Mouse (Mus musculus): ENCODE measurements at regions not wholly inside any gene's neighbourhood (a gene's known extent, or its start where the extent isn't known, plus 50 kb on each side); places are given as distances from the start of the nearest gene placed in this dataset.
A peak's percentile ranks its signal among the peaks of the same experiment; 100 is the strongest.

DNA sequence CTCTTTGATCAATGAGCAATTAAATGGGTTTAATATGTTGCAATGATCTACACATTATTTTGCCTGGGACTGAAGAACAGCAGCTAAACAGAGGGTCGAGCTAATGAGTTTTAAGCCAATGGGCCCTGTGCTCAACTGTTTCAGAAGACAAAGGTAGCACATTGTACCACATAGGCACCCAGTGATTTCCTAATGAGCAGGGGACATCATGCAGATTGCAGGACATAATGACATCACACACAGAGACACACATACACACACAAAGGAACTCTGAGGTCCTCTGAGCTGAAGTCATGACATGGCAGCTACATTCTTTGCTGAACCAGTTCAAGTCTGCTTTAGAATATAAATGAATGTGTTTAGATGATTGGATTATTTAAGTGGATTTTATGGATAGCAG lies 71.9 kb downstream of the Zfp330 start:
- Histone ChIP-seq H3K36me3 (ENCODE audit: control insufficient read depth, insufficient read depth, low read length) (no peaks in the 10 kb centered on the region), H3K4me2 (ENCODE audit: low read depth, low read length, severe bottlenecking) (no peak overlapping the region), H3K27me3 (ENCODE audit: control insufficient read depth, insufficient read depth, low read length) (no peaks in the 10 kb centered on the region), H3K27ac (ENCODE audit: low read depth, low read length) (no peak overlapping the region), H3K9me3 (ENCODE audit: control insufficient read depth, low read length) (no peaks in the 10 kb centered on the region), H3K4me1 (replicated peaks; ENCODE audit: control insufficient read depth, insufficient read depth, low read length) (no peaks in the 10 kb centered on the region), H3K9ac (ENCODE audit: low read length) (no peak overlapping the region), H3K4me3 (ENCODE audit: low read depth, low read length) (no peak overlapping the region)
- ATAC-seq (replicated peaks; ENCODE audit: low FRiP score) (peak; percentile 94), DNase-seq (ENCODE audit: low spot score) (no peak)
- 52% methylated on average over 1 of the region's 1 CpGs for WGBS

DNA sequence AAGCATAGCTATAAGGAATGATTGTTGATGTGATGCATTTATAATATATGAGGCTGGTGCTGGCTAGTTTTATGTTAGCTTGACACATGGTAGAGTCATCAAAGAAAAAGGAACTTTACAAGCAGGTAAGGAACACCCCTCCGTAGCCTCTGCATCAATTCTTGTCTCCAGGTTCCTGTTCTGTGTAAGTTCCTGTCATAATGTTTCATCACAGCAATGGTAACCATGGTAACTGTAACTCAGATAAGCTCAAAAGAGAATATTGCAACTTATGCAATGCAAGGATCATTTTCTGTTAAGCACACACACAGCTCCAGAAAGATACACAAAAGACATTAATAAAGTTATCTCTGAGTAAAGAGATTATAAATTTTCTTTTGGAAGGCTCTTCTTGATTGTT lies 73.5 kb downstream of the Zfp330 start:
- no peak overlapping the region for H3K4me2 ChIP-seq (ENCODE audit: low read depth, low read length, severe bottlenecking)
- H3K36me3 ChIP-seq (ENCODE audit: control insufficient read depth, insufficient read depth, low read length) = no peaks in the 10 kb centered on the region
- no peak overlapping the region for H3K9ac ChIP-seq (ENCODE audit: low read length)
- no peaks in the 10 kb centered on the region for H3K27me3 ChIP-seq (ENCODE audit: control insufficient read depth, insufficient read depth, low read length)
- no peaks in the 10 kb centered on the region for H3K9me3 ChIP-seq (ENCODE audit: control insufficient read depth, low read length)
- 88% methylated on average over 1 of the region's 1 CpGs for WGBS
- H3K4me1 ChIP-seq (replicated peaks; ENCODE audit: control insufficient read depth, insufficient read depth, low read length) = no peaks in the 10 kb centered on the region
- ATAC-seq (replicated peaks; ENCODE audit: low FRiP score) (no peak), DNase-seq (ENCODE audit: low spot score) (no peak)
- H3K4me3 ChIP-seq (ENCODE audit: low read depth, low read length) = no peak overlapping the region
- H3K27ac ChIP-seq (ENCODE audit: low read depth, low read length) = no peak overlapping the region

DNA sequence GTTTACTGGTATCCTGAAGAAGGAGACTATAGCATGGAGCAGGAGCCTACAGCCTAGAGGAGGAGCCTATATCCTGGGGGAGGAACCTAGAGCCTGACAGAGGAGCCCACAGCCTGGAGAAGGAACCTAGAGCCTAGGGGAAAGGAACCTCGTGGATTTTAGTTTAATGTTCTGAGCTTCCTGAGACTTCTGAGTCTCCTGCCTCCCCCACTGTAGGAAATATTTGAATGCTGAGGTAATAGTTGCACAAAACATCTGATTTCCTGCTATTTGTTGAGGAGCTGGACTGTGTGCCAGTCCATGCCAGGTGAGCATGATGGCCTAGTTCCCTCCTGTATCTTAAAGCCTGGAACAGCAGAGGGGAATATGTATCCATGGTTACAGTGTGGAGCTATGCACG lies 74.7 kb downstream of the Zfp330 start:
- H3K4me3 ChIP-seq (ENCODE audit: low read depth, low read length) = no peak overlapping the region
- H3K9ac ChIP-seq (ENCODE audit: low read length) = no peak overlapping the region
- DNase-seq (ENCODE audit: low spot score) (no peak), ATAC-seq (replicated peaks; ENCODE audit: low FRiP score) (no peak)
- H3K27me3 ChIP-seq (ENCODE audit: control insufficient read depth, insufficient read depth, low read length) = no peaks in the 10 kb centered on the region
- no peaks in the 10 kb centered on the region for H3K9me3 ChIP-seq (ENCODE audit: control insufficient read depth, low read length)
- H3K4me1 ChIP-seq (replicated peaks; ENCODE audit: control insufficient read depth, insufficient read depth, low read length) = no peaks in the 10 kb centered on the region
- no peaks in the 10 kb centered on the region for H3K36me3 ChIP-seq (ENCODE audit: control insufficient read depth, insufficient read depth, low read length)
- no peak overlapping the region for H3K27ac ChIP-seq (ENCODE audit: low read depth, low read length)
- WGBS = 86% methylated on average over 2 of the region's 2 CpGs
- H3K4me2 ChIP-seq (ENCODE audit: low read depth, low read length, severe bottlenecking) = no peak overlapping the region

DNA sequence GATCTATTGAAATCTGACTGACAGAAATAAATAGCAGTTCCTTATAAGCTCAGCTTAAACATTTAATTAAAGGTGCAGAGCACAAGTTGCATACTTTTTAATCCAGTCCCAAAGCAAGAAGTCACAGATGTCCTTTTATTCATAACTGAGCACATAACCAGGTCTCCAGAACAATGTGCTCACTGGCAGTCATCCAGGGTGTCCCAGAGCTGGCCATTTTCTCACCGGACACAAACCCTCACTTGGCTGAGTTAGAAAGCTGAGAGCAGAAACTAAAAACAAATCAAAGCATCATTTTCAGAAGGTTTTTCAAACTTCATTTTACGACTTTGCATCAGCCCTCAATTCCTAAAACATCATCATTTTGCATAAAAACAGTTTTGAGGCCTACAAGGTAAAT lies 75.9 kb downstream of the Zfp330 start:
- Histone ChIP-seq H3K27ac (ENCODE audit: low read depth, low read length) (no peak overlapping the region), H3K27me3 (ENCODE audit: control insufficient read depth, insufficient read depth, low read length) (no peaks in the 10 kb centered on the region), H3K9me3 (ENCODE audit: control insufficient read depth, low read length) (no peaks in the 10 kb centered on the region), H3K4me2 (ENCODE audit: low read depth, low read length, severe bottlenecking) (no peak overlapping the region), H3K4me3 (ENCODE audit: low read depth, low read length) (no peak overlapping the region), H3K9ac (ENCODE audit: low read length) (no peak overlapping the region), H3K4me1 (replicated peaks; ENCODE audit: control insufficient read depth, insufficient read depth, low read length) (no peaks in the 10 kb centered on the region), H3K36me3 (ENCODE audit: control insufficient read depth, insufficient read depth, low read length) (no peaks in the 10 kb centered on the region)
- no peak for DNase-seq (ENCODE audit: low spot score)
- 78% methylated on average over 2 of the region's 2 CpGs for WGBS
- no peak for ATAC-seq (replicated peaks; ENCODE audit: low FRiP score)

DNA sequence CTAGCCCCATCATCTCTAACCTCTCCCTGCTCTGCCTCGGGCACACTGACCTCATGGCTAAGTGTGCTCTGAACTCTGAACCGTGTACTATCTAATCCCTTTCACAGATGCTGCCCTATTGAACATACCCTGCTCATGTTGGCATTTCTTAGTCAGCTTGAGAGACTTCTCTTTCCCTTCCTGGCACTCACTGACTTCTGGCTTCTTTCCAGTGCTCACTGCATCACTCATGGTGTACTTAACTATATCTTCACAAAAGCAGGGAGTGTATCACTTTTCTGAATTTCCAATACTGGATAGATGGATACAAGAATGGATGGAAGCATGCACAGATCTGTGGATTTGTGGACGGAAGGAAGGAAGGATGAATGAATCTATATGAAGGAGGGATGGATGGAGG lies 80.9 kb downstream of the Zfp330 start:
- WGBS = 66% methylated on average over 3 of the region's 3 CpGs
- no peak for ATAC-seq (replicated peaks; ENCODE audit: low FRiP score)
- no peak for DNase-seq (ENCODE audit: low spot score)

DNA sequence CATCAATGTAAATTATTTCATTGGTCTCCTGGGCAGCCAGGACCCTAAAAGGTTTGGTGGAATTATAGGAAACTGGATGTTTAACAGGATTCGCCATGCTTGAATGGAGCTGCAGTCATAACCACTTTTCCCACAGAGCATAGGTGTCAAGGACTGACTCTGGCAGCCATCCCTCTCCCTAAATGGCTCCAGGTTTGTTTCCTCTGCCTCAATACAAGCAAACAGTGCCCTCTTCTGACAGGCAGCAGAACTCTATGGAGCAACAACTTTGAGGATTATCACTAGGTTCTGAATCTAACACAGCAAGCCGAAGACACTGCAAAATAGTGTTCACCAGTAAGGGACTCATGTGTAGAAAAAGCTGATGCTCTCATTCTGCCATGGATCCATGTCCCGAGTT lies 84.6 kb downstream of the Zfp330 start:
- Histone ChIP-seq H3K4me1 (replicated peaks; ENCODE audit: control insufficient read depth, insufficient read depth, low read length) (no peaks in the 10 kb centered on the region), H3K9ac (ENCODE audit: low read length) (no peak overlapping the region), H3K4me2 (ENCODE audit: low read depth, low read length, severe bottlenecking) (no peak overlapping the region), H3K36me3 (ENCODE audit: control insufficient read depth, insufficient read depth, low read length) (no peaks in the 10 kb centered on the region), H3K4me3 (ENCODE audit: low read depth, low read length) (no peak overlapping the region), H3K27ac (ENCODE audit: low read depth, low read length) (no peak overlapping the region), H3K27me3 (ENCODE audit: control insufficient read depth, insufficient read depth, low read length) (no peaks in the 10 kb centered on the region), H3K9me3 (ENCODE audit: control insufficient read depth, low read length) (no peaks in the 10 kb centered on the region)
- peak; percentile 69 for ATAC-seq (replicated peaks; ENCODE audit: low FRiP score)
- WGBS = 68% methylated on average over 3 of the region's 3 CpGs
- DNase-seq (ENCODE audit: low spot score) = no peak

More for the DNA sequence above, 80.9 kb downstream of the Zfp330 start:
- Histone ChIP-seq H3K27ac (ENCODE audit: low read depth, low read length) (no peak overlapping the region), H3K9ac (ENCODE audit: low read length) (no peak overlapping the region), H3K9me3 (ENCODE audit: control insufficient read depth, low read length) (no peaks in the 10 kb centered on the region), H3K27me3 (ENCODE audit: control insufficient read depth, insufficient read depth, low read length) (no peaks in the 10 kb centered on the region), H3K4me1 (replicated peaks; ENCODE audit: control insufficient read depth, insufficient read depth, low read length) (no peaks in the 10 kb centered on the region), H3K36me3 (ENCODE audit: control insufficient read depth, insufficient read depth, low read length) (no peaks in the 10 kb centered on the region), H3K4me3 (ENCODE audit: low read depth, low read length) (no peak overlapping the region), H3K4me2 (ENCODE audit: low read depth, low read length, severe bottlenecking) (no peak overlapping the region)

DNA sequence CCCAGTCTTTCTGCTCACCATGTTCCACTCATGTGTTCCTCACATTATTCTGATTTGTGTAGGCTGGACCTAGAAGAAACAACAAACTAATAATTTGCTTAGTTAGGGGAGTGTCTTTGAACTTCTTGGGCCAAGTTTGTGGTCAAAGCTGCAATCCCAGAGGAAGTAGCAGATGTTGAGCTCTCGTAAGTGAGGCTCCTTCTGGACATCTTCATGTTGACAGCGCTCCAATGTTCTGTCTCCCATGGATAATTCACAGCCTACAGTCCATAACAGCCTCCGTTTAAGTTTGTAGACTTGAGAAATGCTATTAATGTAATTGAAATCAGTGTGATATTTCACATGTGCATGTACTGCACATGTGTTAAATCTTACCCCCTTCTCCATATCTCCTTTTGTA lies 88.0 kb downstream of the Zfp330 start:
- Histone ChIP-seq H3K4me2 (ENCODE audit: low read depth, low read length, severe bottlenecking) (no peak overlapping the region), H3K9me3 (ENCODE audit: control insufficient read depth, low read length) (no peaks in the 10 kb centered on the region), H3K27me3 (ENCODE audit: control insufficient read depth, insufficient read depth, low read length) (no peaks in the 10 kb centered on the region), H3K27ac (ENCODE audit: low read depth, low read length) (no peak overlapping the region), H3K36me3 (ENCODE audit: control insufficient read depth, insufficient read depth, low read length) (no peaks in the 10 kb centered on the region), H3K9ac (ENCODE audit: low read length) (no peak overlapping the region), H3K4me3 (ENCODE audit: low read depth, low read length) (no peak overlapping the region), H3K4me1 (replicated peaks; ENCODE audit: control insufficient read depth, insufficient read depth, low read length) (no peaks in the 10 kb centered on the region)
- 94% methylated on average over 3 of the region's 3 CpGs for WGBS
- no peak for ATAC-seq (replicated peaks; ENCODE audit: low FRiP score)
- DNase-seq (ENCODE audit: low spot score) = no peak

DNA sequence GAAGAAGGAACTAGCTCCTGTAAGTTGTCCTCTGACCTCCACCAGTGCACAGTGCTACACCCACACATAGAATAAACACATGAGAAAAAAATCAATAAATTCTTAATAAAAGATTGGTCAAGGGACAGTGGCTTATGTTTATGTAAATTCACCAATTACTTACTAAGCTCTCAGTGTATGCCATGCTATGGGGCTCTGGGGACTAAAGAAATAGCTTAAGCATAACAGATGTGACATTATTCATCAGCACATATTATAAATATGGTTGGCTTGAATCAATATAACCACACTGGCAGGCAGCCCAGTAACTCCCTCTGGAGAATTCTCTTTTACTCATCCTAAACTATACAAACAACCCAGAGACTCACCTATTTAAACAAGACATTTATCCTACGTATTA lies 95.2 kb downstream of the Zfp330 start:
- H3K4me2 ChIP-seq (ENCODE audit: low read depth, low read length, severe bottlenecking) = no peak overlapping the region
- no peaks in the 10 kb centered on the region for H3K27me3 ChIP-seq (ENCODE audit: control insufficient read depth, insufficient read depth, low read length)
- ATAC-seq (replicated peaks; ENCODE audit: low FRiP score) (no peak), DNase-seq (ENCODE audit: low spot score) (no peak)
- H3K27ac ChIP-seq (ENCODE audit: low read depth, low read length) = no peak overlapping the region
- no peak overlapping the region for H3K9ac ChIP-seq (ENCODE audit: low read length)
- H3K4me3 ChIP-seq (ENCODE audit: low read depth, low read length) = no peak overlapping the region
- 90% methylated on average over 1 of the region's 1 CpGs for WGBS
- no peaks in the 10 kb centered on the region for H3K9me3 ChIP-seq (ENCODE audit: control insufficient read depth, low read length)
- no peaks in the 10 kb centered on the region for H3K36me3 ChIP-seq (ENCODE audit: control insufficient read depth, insufficient read depth, low read length)
- no peaks in the 10 kb centered on the region for H3K4me1 ChIP-seq (replicated peaks; ENCODE audit: control insufficient read depth, insufficient read depth, low read length)

DNA sequence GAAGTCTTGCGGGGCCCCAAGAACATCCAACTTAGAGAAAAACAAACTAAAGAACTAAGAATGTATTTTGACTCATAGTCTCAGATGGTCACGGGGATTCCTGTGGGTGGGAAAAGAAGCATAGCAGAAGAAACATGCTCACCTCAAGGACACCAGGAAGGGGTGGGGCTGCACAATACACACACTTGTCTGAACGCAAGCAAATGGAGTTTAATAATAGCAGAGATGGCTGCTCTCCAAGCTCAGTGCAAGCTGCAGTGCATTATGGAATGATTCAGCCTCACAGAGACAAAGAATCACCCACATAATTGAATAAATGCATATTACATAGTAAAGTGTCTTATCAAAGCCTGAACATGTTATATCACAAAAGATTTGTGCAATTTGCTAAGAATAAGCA lies 96.2 kb downstream of the Zfp330 start:
- ATAC-seq (replicated peaks; ENCODE audit: low FRiP score) = no peak
- H3K4me1 ChIP-seq (replicated peaks; ENCODE audit: control insufficient read depth, insufficient read depth, low read length) = no peaks in the 10 kb centered on the region
- DNase-seq (ENCODE audit: low spot score) = no peak
- no peak overlapping the region for H3K4me2 ChIP-seq (ENCODE audit: low read depth, low read length, severe bottlenecking)
- H3K36me3 ChIP-seq (ENCODE audit: control insufficient read depth, insufficient read depth, low read length) = no peaks in the 10 kb centered on the region
- H3K27ac ChIP-seq (ENCODE audit: low read depth, low read length) = no peak overlapping the region
- H3K27me3 ChIP-seq (ENCODE audit: control insufficient read depth, insufficient read depth, low read length) = no peaks in the 10 kb centered on the region
- 91% methylated on average over 3 of the region's 3 CpGs for WGBS
- H3K9me3 ChIP-seq (ENCODE audit: control insufficient read depth, low read length) = no peaks in the 10 kb centered on the region
- no peak overlapping the region for H3K9ac ChIP-seq (ENCODE audit: low read length)
- H3K4me3 ChIP-seq (ENCODE audit: low read depth, low read length) = no peak overlapping the region
